Mouse (Mus musculus) intestine, postnatal 0 days (tissue): ENCODE measurements around the gene Zmynd8. TPM values are rescaled to one million over a fixed set of nuclear protein-coding genes. Genes with fewer than 3 reads are reported as not detected.

ENCODE experiments used
- ATAC-seq: fragments of 200-750 bp; cut with Nextera tagmentation; 2 replicates; pipeline ENCODE4 v1.8.0; 2017; ENCODE audit warnings: mild to moderate bottlenecking, moderate TSS enrichment, moderate library complexity
- H3K27ac ChIP-seq: fragments of 300-500 bp; sonication (generic); 2 replicates; pipeline ENCODE4 v1.5.1; 2014; ENCODE audit warnings: mild to moderate bottlenecking, low read depth, low read length, moderate library complexity
- H3K27me3 ChIP-seq: fragments of 300-500 bp; sonication (generic); replicated peaks from 2 replicates; pipeline ENCODE4 v1.6.1; 2014; ENCODE audit warnings: low read length, mixed read lengths; ENCODE audit not compliant: control insufficient read depth, insufficient read depth
- H3K36me3 ChIP-seq: fragments of 300-500 bp; sonication (generic); 2 replicates; pipeline ENCODE4 v1.6.1; 2014; ENCODE audit warnings: mild to moderate bottlenecking, moderate library complexity; ENCODE audit not compliant: control insufficient read depth, insufficient read depth
- H3K4me1 ChIP-seq: fragments of 300-500 bp; sonication (generic); replicated peaks from 2 replicates; pipeline ENCODE4 v1.6.1; 2014; ENCODE audit warnings: antibody characterized with exemption, low read length, mixed read lengths; ENCODE audit not compliant: control insufficient read depth, insufficient read depth
- H3K4me2 ChIP-seq: fragments of 300-500 bp; sonication (generic); replicated peaks from 2 replicates; pipeline ENCODE4 v1.6.1; 2014; ENCODE audit warnings: low read depth, mild to moderate bottlenecking, moderate library complexity
- H3K4me3 ChIP-seq: fragments of 300-500 bp; sonication (generic); 2 replicates; pipeline ENCODE4 v1.5.1; 2014; ENCODE audit warnings: low read depth, low read length
- H3K9ac ChIP-seq: fragments of 300-500 bp; sonication (generic); 2 replicates; pipeline ENCODE4 v1.6.1; 2014; ENCODE audit warnings: mild to moderate bottlenecking, low read depth, low read length
- H3K9me3 ChIP-seq: fragments of 300-500 bp; sonication (generic); 2 replicates; pipeline ENCODE4 v1.6.1; 2016; ENCODE audit warnings: mixed run types; ENCODE audit not compliant: control insufficient read depth
- CTCF ChIP-seq: sonication (generic); IDR thresholded peaks from 2 replicates; pipeline ENCODE4 v1.5.1; 2016; ENCODE audit warnings: low read depth, mild to moderate bottlenecking, control low read depth, antibody characterized with exemption, moderate library complexity
- WGBS: fragments of 180-500 bp; shearing (Covaris S2); extraction: QIAGEN DNeasy Blood & Tissue Kit; methylation state at CpG from one replicate; pipeline ENCODE4 v1.1.7; 2014; 5-methylcytosine and 5-hydroxymethylcytosine counted together
- polyA plus RNA-seq: library from polyadenylated mRNA; unstranded; fragments of >200 nt; fragmentation: Nextera tagmentation; extraction: Ambion mirVana; gene quantifications from 2 replicates; pipeline ENCODE4 v1.2.1, GENCODE M21; 2015

Zmynd8 gene
- polyA plus RNA-seq, 1 experiment from 2014 or later = 43.5 TPM

DNA sequence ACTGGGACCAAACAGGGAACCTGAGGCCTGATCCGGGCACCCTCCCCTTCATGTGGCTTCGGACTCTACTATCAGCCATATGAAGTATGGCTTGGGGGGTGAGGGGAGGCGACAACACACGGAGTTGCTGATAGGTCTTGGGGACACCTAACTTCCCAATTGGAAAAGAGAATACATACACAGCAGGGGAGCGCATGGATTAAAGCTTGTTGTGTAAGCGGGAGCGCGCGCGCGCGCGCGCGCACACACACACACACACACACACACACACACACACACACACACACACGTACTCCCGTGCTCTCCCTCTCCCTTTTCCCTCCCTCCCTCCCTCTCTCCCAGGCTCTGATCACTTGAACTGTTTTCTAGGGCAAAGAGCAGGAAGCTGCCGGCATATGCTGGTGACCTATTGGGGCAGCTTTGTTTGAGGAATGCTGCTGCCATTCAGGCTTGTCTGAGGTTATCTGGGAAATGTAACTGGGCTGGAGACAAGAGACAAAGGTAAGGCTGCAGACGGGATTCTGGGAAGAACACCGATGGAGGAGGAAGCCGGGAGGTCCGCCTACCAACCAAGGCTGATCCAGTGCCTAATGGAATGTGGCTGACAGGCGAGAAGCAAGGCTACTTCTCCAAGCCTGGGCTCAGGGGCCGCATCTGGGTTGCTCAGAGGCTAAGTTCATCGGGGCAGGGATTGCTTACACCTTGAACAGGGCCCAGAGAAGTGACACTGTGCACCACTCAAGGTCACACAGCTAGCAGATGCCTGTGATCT is 11.8 kb downstream of the Zmynd8 start:
- H3K4me3 ChIP-seq = no peak overlapping the region
- WGBS = 12% methylated on average over 25 of the region's 25 CpGs
- peak overlapping the region; percentile 38 for H3K4me2 ChIP-seq

GRCm38 (mm10) chr2:165886482-165886856 is 12.3 kb downstream of the Zmynd8 start:
- peak overlapping the region; percentile 98 for H3K27ac ChIP-seq
- H3K4me1 ChIP-seq = peaks cover 38% of the 10 kb centered on the region
- WGBS = 3% methylated on average over 3 of the region's 3 CpGs
- peak overlapping the region; percentile 38 for H3K4me2 ChIP-seq
- no peak for TF ChIP-seq CTCF
- no peak overlapping the region for H3K4me3 ChIP-seq
- no peak for ATAC-seq
- no peaks in the 10 kb centered on the region for H3K36me3 ChIP-seq
- peak overlapping the region; percentile 42; the same call in 1 of the 2 replicates for H3K9ac ChIP-seq
- no peaks in the 10 kb centered on the region for H3K9me3 ChIP-seq
- H3K27me3 ChIP-seq = no peaks in the 10 kb centered on the region

More for the DNA sequence above, 11.8 kb downstream of the Zmynd8 start:
- H3K27ac ChIP-seq = peak overlapping the region; percentile 98
- H3K9me3 ChIP-seq = no peaks in the 10 kb centered on the region
- H3K9ac ChIP-seq = peak overlapping the region; percentile 42; the same call in 1 of the 2 replicates
- no peaks in the 10 kb centered on the region for H3K27me3 ChIP-seq
- no peaks in the 10 kb centered on the region for H3K36me3 ChIP-seq
- no peak for TF ChIP-seq CTCF
- H3K4me1 ChIP-seq = peaks cover 38% of the 10 kb centered on the region
- peak; percentile 42 for ATAC-seq

DNA sequence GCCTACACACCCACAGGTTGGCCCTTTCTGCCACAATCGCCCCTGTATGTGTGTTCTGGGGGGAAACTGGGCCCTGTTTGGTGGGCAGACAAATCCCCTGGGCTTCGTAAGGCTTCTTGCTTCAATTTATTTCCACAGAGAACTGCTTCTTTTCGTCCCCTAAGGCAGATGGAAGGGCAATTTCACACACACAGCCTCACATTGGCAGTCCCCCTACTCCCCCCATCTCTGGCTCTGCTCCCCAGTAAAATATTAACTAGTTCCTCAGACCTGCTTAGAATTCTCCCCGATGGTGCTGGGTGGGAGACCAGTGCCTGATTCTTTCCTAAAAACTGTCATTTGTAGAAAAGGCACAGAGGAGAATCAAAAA is 12.9 kb downstream of the Zmynd8 start:
- H3K4me1 ChIP-seq = peaks cover 38% of the 10 kb centered on the region
- peak overlapping the region; percentile 38; the same call in 1 of the 2 replicates for H3K9ac ChIP-seq
- ATAC-seq = no peak
- WGBS = 21% methylated on average over 4 of the region's 4 CpGs
- H3K36me3 ChIP-seq = no peaks in the 10 kb centered on the region
- H3K27me3 ChIP-seq = no peaks in the 10 kb centered on the region
- peak overlapping the region; percentile 98 for H3K27ac ChIP-seq
- H3K4me3 ChIP-seq = no peak overlapping the region
- H3K9me3 ChIP-seq = no peaks in the 10 kb centered on the region
- no peak overlapping the region for H3K4me2 ChIP-seq
- no peak for TF ChIP-seq CTCF

DNA sequence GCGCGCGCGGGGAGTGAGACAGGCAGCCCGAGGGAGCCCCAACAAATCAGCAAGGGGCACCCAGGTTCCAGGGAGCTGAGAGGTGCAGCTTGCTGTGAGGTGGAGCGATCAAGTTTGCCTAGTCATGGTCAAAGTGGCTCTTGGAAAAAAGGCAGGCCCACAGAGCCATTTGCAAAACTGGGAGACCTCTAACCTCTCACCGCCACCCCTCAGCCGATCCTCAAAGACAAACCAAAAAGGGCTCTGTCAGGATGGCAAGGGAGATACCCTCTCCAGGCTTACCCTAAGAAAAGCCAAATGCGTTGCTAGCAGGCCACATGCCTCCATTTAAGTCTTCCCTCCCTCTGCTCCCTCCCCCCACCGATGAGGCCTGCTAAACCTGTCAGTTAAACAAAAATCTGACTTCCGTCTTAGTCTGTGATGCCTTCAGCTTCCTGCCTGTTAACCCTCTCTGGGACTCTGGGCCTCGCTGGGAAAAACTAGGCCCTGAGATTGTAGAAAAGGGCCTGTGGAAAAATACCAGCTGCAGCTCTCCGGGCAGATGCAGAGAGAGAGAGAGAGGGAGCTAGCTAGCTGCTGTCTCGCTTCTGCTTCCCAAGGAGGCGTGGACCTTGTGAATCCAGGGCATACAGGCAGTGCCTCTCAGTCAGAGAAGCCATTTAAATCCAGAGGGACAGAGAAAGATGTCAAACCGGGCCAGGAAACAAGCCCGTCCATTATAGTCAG is 13.4 kb downstream of the Zmynd8 start:
- H3K4me3 ChIP-seq = no peak overlapping the region
- H3K9me3 ChIP-seq = no peaks in the 10 kb centered on the region
- WGBS = 5% methylated on average over 12 of the region's 17 CpGs
- H3K4me2 ChIP-seq = peak overlapping the region; percentile 64
- peak; percentile 70; the same call in 1 of the 2 replicates for ATAC-seq
- peak overlapping the region; percentile 38 for H3K9ac ChIP-seq
- H3K27me3 ChIP-seq = no peaks in the 10 kb centered on the region
- peak overlapping the region; percentile 98 for H3K27ac ChIP-seq
- no peaks in the 10 kb centered on the region for H3K36me3 ChIP-seq
- TF ChIP-seq CTCF = peak; percentile 23; the same call in 1 of the 2 replicates
- H3K4me1 ChIP-seq = peaks cover 38% of the 10 kb centered on the region

DNA sequence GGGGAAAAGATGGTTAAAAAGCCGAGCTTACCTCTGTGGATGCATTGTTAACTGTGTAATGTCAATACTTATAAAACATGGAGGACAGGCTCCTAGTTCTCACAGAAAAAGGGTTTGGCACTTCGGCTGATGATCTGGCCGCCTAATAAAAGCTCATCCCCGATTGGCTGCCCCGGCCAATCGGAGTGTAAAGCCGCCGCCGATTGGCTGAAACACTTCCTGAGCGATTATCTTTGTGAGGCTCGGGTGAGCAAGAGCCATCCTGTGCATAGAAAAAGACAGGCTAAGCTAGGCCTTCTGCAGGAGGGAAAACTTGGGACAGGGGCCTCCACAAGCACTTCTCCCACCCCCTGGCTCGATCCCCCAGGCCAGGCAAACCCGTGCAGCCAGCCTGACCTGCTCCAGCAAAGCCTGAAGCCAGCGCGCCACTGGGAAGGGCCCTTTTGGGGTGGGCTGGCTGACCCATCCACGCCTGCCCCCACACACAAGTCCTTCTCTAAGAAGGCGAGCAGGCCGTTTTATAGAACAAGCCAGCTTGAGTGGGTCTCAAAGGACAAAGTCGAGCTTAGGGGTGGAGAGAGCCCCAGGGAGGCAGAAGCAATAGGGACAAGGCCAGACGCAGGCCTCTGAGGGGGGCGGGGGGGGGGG is 14.1 kb downstream of the Zmynd8 start:
- Histone ChIP-seq H3K27ac (peak overlapping the region; percentile 98), H3K36me3 (no peaks in the 10 kb centered on the region), H3K9me3 (no peaks in the 10 kb centered on the region), H3K27me3 (no peaks in the 10 kb centered on the region), H3K9ac (peak overlapping the region; percentile 55), H3K4me3 (peak overlapping the region; percentile 23), H3K4me1 (peaks cover 40% of the 10 kb centered on the region), H3K4me2 (peak overlapping the region; percentile 64)
- no peak for TF ChIP-seq CTCF
- 2% methylated on average over 20 of the region's 21 CpGs for WGBS
- peak; percentile 52 for ATAC-seq
